Mouse (Mus musculus) thymus, adult 2 months (tissue): ENCODE measurements around the gene Samd4b.

Experiments used
- CTCF ChIP-seq: fragments of 200-500 bp; IDR thresholded peaks from 2 replicates; pipeline ENCODE4 v1.5.1; 2012; ENCODE audit warnings: mild to moderate bottlenecking, control low read depth, low read length, moderate library complexity, borderline replicate concordance; ENCODE audit not compliant: control insufficient read depth, poor library complexity, insufficient read depth; ENCODE audit errors: extremely low read depth
- POLR2A ChIP-seq: fragments of 200-500 bp; IDR thresholded peaks from 2 replicates; pipeline ENCODE4 v1.6.1; 2012; ENCODE audit warnings: mild to moderate bottlenecking, low read length, control low read depth, moderate library complexity; ENCODE audit not compliant: control insufficient read depth, poor library complexity, insufficient read depth; ENCODE audit errors: extremely low read depth

DNA sequence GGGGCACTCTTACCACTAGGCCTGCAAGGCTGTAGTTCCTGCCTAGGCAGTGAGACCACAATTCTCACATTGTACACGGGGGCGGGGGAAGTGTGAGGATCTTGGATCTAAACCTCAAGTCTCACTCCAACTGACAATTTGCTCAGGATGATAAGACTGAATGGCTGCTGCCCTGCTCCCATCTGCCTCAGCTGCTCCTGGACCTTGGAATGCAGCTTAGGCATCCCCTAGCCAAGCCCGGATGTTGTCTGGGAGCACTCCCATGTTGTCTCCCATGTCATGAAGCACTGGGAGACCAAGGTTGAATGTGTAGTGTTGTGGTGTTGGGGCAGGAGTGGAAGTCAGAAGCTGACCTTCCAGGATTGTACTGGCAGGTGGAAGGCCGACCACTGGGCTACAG, 30.4 kb downstream of the Samd4b start:
- TF ChIP-seq POLR2A, result no peak
- TF ChIP-seq CTCF, result no peak
